Mouse (Mus musculus): Measurements from ENCODE around the gene Polr3a.
"Not testable (repeated sequence)": the region's sequence is repeated elsewhere in the genome, so short reads cannot be mapped to it uniquely, and the experiment has no call there.

GRCm38 (mm10) chr14:24489772-24490171, 2.9 kb upstream of the Polr3a start:
- TF ChIP-seq CTCF (IDR thresholded peaks at IDR 0.05; ENCODE audit: control insufficient read depth, insufficient read depth, insufficient replicate concordance, low read depth, low read length); POLR2A (IDR thresholded peaks at IDR 0.05; ENCODE audit: control insufficient read depth, low read depth, low read length): not testable (repeated sequence)
